Mouse (Mus musculus): ENCODE measurements at regions not wholly inside any gene's neighbourhood (a gene's known extent, or its start where the extent isn't known, plus 50 kb on each side); places are given as distances from the start of the nearest gene placed in this dataset.

GRCm38 (mm10) chr17:62423476-62424385 lies 457.4 kb downstream of the Efna5 start:
- no peaks in the 10 kb centered on the region for H3K4me1 ChIP-seq (ENCODE audit: control insufficient read depth, insufficient read depth, low read length)
- H3K4me3 ChIP-seq (replicated peaks; ENCODE audit: extremely low read depth, low read depth, low read length), result no peak overlapping the region
- 60% methylated on average over 11 of the region's 11 CpGs for WGBS
- DNase-seq, result no peak
- TF ChIP-seq POLR2A (IDR thresholded peaks at IDR 0.05; ENCODE audit: borderline replicate concordance, extremely low read depth, low read depth, low read length) (no peak), CTCF (IDR thresholded peaks at IDR 0.05; ENCODE audit: insufficient read depth, low read length) (no peak)

GRCm38 (mm10) chr17:62417584-62417983 lies 463.5 kb downstream of the Efna5 start:
- Histone ChIP-seq H3K4me3 (replicated peaks; ENCODE audit: extremely low read depth, low read depth, low read length) (no peak overlapping the region), H3K4me1 (ENCODE audit: control insufficient read depth, insufficient read depth, low read length) (no peaks in the 10 kb centered on the region)
- TF ChIP-seq CTCF (IDR thresholded peaks at IDR 0.05; ENCODE audit: insufficient read depth, low read length) (no peak), POLR2A (IDR thresholded peaks at IDR 0.05; ENCODE audit: borderline replicate concordance, extremely low read depth, low read depth, low read length) (no peak)
- WGBS, result 58% methylated on average over 8 of the region's 8 CpGs
- no peak for DNase-seq

DNA sequence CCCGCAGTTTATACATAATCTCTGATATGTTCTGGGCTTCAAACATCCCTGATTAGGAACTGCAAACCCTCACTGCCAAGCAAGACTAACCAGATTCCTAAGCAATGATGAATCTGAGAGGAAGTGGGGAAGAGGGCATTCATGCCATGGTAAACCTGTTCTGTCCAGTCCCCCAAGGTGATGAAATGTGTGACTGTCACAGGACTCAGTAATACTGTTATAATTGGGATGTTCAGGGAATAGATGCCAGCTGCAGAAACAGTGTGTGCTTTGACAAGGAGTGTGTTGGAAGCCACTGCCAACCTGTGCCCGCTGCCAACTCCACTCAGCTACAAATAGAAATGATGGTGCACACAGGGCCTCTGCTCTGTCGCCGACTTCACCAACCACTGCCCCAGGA lies 466.0 kb downstream of the Efna5 start:
- H3K4me3 ChIP-seq (replicated peaks; ENCODE audit: extremely low read depth, low read depth, low read length), result no peak overlapping the region
- DNase-seq, result no peak
- TF ChIP-seq POLR2A (IDR thresholded peaks at IDR 0.05; ENCODE audit: borderline replicate concordance, extremely low read depth, low read depth, low read length), result no peak
- no peak for TF ChIP-seq CTCF (IDR thresholded peaks at IDR 0.05; ENCODE audit: insufficient read depth, low read length)
- H3K4me1 ChIP-seq (ENCODE audit: control insufficient read depth, insufficient read depth, low read length), result no peaks in the 10 kb centered on the region
- WGBS, result 82% methylated on average over 4 of the region's 4 CpGs

DNA sequence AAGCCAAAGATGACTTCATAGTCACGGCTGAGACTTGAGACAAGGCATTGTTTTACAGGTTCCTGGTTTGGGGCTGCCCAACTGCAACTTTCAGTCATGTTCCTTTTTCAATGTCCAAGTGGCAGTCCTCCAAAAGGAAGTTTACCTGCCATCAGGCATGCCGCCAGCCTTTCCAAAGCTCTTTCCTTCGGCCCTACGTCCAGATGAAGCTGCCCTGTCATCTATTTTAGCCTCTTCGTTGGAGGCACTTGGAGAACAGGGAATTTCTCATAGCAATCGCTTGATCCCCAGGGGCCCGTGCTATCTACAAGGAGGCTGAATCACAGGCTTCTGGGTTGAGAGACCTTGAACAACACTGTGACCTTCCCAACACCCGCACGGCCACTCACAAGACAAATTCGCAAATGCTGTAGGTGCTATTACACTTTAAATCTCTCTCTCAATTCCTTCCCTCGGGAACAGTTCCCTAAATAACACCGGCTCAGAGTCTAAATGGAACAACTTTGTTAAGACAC lies 468.4 kb downstream of the Efna5 start:
- Histone ChIP-seq H3K4me3 (replicated peaks; ENCODE audit: extremely low read depth, low read depth, low read length) (no peak overlapping the region), H3K4me1 (ENCODE audit: control insufficient read depth, insufficient read depth, low read length) (no peaks in the 10 kb centered on the region)
- DNase-seq, result no peak
- 52% methylated on average over 12 of the region's 12 CpGs for WGBS
- TF ChIP-seq CTCF (IDR thresholded peaks at IDR 0.05; ENCODE audit: insufficient read depth, low read length), result no peak
- no peak for TF ChIP-seq POLR2A (IDR thresholded peaks at IDR 0.05; ENCODE audit: borderline replicate concordance, extremely low read depth, low read depth, low read length)

DNA sequence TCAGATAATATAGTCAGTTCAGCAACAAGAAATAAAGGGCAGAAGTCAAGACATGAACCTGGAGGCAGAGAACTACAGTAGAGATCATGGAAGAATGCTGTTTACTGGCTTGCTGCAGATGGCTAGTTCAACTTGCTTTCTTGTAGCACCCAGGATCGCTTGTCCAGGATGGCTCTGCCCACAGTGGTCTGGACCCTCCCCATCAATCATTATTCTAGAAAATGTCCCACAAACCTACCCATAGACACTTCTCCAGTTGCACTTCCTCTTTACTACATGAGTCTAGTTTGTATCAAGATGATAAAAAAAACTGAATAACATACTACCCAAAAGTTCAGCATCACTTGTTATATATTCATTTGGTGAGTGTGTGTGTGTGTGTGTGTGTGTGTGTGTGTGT lies 477.4 kb downstream of the Efna5 start:
- Histone ChIP-seq H3K4me1 (ENCODE audit: control insufficient read depth, insufficient read depth, low read length) (no peaks in the 10 kb centered on the region), H3K4me3 (replicated peaks; ENCODE audit: extremely low read depth, low read depth, low read length) (no peak overlapping the region)
- TF ChIP-seq POLR2A (IDR thresholded peaks at IDR 0.05; ENCODE audit: borderline replicate concordance, extremely low read depth, low read depth, low read length) (no peak), CTCF (IDR thresholded peaks at IDR 0.05; ENCODE audit: insufficient read depth, low read length) (no peak)
- WGBS, result 75% methylated on average over 1 of the region's 1 CpGs
- no peak for DNase-seq

- no peak overlapping the region for H3K4me3 ChIP-seq (replicated peaks; ENCODE audit: extremely low read depth, low read depth, low read length)
- no peaks in the 10 kb centered on the region for H3K4me1 ChIP-seq (ENCODE audit: control insufficient read depth, insufficient read depth, low read length)
- no peak for TF ChIP-seq CTCF (IDR thresholded peaks at IDR 0.05; ENCODE audit: insufficient read depth, low read length)
- no peak for TF ChIP-seq POLR2A (IDR thresholded peaks at IDR 0.05; ENCODE audit: borderline replicate concordance, extremely low read depth, low read depth, low read length)
- DNase-seq, result no peak
- WGBS, result 89% methylated on average over 8 of the region's 8 CpGs
These were observed 487.6 kb downstream of the Efna5 start for GRCm38 (mm10) chr17:62393355-62394006.

GRCm38 (mm10) chr17:62384053-62384452 lies 497.1 kb downstream of the Efna5 start:
- TF ChIP-seq CTCF (IDR thresholded peaks at IDR 0.05; ENCODE audit: insufficient read depth, low read length), result no peak
- no peak for TF ChIP-seq POLR2A (IDR thresholded peaks at IDR 0.05; ENCODE audit: borderline replicate concordance, extremely low read depth, low read depth, low read length)
- no peak for DNase-seq
- no peaks in the 10 kb centered on the region for H3K4me1 ChIP-seq (ENCODE audit: control insufficient read depth, insufficient read depth, low read length)
- 38% methylated on average over 16 of the region's 16 CpGs for WGBS
- no peak overlapping the region for H3K4me3 ChIP-seq (replicated peaks; ENCODE audit: extremely low read depth, low read depth, low read length)

- 77% methylated on average over 8 of the region's 8 CpGs for WGBS
- no peak for DNase-seq
- H3K4me3 ChIP-seq (replicated peaks; ENCODE audit: extremely low read depth, low read depth, low read length), result no peak overlapping the region
- no peaks in the 10 kb centered on the region for H3K4me1 ChIP-seq (ENCODE audit: control insufficient read depth, insufficient read depth, low read length)
- TF ChIP-seq CTCF (IDR thresholded peaks at IDR 0.05; ENCODE audit: insufficient read depth, low read length) (no peak), POLR2A (IDR thresholded peaks at IDR 0.05; ENCODE audit: borderline replicate concordance, extremely low read depth, low read depth, low read length) (no peak)
These were observed 502.2 kb downstream of the Efna5 start for GRCm38 (mm10) chr17:62378868-62379417.

GRCm38 (mm10) chr17:62369100-62369499 lies 512.0 kb downstream of the Efna5 start:
- Histone ChIP-seq H3K4me1 (ENCODE audit: control insufficient read depth, insufficient read depth, low read length) (no peaks in the 10 kb centered on the region), H3K4me3 (replicated peaks; ENCODE audit: extremely low read depth, low read depth, low read length) (no peak overlapping the region)
- TF ChIP-seq POLR2A (IDR thresholded peaks at IDR 0.05; ENCODE audit: borderline replicate concordance, extremely low read depth, low read depth, low read length) (no peak), CTCF (IDR thresholded peaks at IDR 0.05; ENCODE audit: insufficient read depth, low read length) (no peak)
- 59% methylated on average over 3 of the region's 3 CpGs for WGBS
- DNase-seq, result no peak
